Mouse (Mus musculus): ENCODE results near the gene Scyl2.
"Not testable (repeated sequence)": the region's sequence is repeated elsewhere in the genome, so short reads cannot be mapped to it uniquely, and the experiment has no call there.

Gene Scyl2

DNA sequence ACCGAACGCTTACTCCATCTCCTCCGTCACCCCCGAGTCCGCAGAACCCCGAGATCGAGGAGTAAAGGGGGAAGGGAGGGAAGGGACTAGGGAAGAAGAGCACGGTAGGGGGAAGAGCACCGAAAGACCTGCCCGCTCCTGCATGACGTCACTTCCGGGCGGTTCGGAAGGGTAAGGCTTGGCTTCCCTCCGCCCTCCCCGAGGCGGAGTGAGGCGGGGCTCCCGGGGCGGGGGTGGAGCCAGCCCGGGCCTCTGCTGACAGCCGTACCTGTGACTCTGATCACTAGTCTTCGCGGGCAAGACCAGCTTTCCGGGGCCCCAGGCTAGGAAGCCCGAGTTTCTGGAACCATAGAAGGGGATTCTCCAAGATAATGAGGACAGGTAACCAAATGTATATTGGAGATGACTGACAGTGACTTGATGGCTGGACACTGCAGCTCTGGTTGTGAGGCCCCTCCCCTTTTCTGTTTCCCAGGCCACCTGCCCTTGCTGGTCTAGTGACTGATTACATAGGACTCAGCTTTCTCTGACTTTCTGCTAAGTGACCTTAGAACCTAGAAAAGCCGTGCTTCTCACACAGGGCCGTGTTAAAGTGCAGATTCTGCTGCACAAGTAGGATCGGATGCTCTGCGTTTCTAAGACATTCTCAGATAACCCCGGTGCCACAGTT is at the start of gene Scyl2:
Scyl2 (minus strand) TSS at position 147 of the 670 bp plus-strand sequence.
- DNase-seq (ENCODE audit: low spot score) = peak; percentile 88

DNA sequence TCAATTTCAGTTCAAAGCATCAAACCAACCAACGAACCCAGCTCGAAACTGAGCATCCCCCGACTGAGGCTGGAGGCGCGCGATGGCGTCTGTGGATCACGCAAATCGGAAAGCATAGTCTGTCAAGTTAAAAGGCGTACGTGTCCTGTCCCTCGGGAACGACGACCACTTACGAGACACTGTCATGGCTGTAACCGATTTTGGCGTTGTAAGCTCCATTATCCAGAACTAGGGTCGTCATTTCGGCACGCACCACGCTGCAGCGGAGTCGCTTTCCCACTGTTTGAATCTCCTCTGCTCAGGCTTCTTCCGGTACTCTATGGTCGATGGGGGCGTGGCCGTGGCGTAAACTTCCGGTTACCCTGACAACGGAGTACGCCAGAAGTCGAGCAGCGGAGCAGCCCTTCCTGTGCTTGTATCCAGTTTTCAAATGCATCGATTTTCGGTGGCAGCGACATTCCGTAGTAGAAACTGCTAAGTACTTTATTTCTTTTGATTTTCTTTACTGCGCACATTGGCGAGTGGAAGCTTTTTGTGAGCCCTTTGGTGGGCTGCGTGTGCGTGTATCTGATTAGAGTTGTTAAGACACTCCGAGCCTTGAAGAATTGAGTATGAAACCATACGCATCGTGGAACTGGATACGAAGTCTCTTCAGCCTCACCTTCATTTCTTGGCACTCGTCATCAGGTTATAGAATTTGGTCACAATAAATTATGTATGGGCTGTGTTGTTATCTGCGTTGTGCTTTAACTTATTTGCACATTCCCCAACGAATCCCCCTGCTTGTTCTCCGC is 46.1 kb upstream of the Scyl2 start, which contains the start of gene Actr6:
Actr6 (minus strand) TSS at position 295 of the 794 bp plus-strand sequence.
- peak; percentile 87 for DNase-seq (ENCODE audit: low spot score)

DNA sequence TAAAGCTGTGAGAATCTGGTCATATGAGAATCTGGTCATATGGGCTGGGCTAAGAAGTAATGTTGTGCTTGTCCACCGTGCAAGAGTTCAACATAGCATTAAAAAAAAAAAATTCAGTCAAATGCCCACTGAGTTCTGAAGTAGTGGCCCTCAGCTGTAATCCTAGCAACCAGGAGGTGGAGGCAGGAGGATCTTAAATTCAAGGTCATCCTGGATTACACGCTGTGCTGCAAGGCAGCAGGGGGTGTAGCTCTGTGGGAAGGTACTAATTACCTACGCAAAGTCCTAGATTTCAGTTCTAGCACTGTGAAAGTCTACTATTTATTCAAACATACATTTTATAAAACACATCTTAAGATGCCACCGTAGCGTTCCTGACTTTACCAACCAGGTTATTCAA is 45.3 kb upstream of the Scyl2 start:
- no peak for DNase-seq (ENCODE audit: low spot score)

DNA sequence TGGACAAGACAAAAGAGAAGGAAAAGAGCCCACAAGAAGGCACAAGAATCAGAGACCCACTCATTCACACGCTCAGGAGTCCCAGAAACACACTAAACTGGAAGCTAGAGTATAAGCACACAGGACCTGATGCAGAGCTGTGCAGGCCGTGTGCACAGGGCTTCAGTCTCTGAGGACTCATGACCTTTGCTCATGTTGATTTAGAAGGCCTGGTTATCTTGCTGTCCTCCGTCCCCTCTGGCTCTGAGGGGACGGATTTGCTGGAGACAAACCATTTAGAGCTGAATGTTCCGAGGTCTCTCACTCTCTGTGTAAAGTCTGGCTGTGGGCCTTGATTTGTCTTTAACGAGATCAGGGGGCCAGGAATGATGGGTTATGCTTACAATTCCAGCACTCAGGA is 44.3 kb upstream of the Scyl2 start:
- no peak for DNase-seq (ENCODE audit: low spot score)

- DNase-seq (ENCODE audit: low spot score) = no peak
These were observed 36.4 kb upstream of the Scyl2 start for GRCm38 (mm10) chr10:89722247-89723195.

DNA sequence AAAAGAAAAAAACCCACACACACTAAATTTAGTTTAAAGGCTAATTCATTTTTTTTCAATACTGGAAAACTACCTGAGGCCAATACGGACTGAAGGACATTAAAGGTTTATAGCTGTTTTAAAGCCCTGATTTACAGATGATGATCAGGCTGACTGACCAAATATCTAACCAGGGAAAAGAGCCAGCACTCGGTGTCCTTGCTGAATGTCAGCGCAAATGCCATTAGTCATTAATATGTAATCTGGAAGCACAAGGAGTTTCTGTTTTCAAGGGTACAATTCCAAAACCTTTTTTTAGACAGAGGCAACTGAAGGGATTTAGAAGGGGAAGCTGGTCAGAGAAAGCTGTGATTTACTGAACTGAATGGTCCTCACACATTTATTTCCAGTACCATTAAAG is 34.7 kb upstream of the Scyl2 start:
- DNase-seq (ENCODE audit: low spot score) = no peak

- no peak for DNase-seq (ENCODE audit: low spot score)
These were observed 34.2 kb upstream of the Scyl2 start for GRCm38 (mm10) chr10:89720252-89720651.

GRCm38 (mm10) chr10:89714910-89715309 is 28.8 kb upstream of the Scyl2 start:
- DNase-seq (ENCODE audit: low spot score) = no peak

DNA sequence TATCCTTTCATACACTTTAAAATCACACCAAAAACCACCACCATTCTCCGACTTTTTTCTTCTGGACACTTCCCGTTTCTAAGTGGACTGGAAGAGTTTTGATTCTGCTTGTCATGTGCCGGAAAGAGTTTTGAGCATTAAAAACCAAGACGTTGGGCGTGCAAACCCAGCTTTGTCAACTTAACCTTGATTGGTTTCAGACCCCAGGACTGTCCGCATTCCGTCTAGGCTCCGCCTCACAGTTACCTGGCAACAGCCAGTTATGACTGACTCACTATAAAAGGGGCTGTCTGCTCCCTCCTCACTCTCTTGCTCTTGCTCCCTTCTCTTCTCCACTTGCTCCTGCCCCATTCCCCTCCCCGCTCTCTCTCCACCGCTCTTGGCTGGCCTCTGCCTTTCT is 22.6 kb upstream of the Scyl2 start:
- no peak for DNase-seq (ENCODE audit: low spot score)

DNA sequence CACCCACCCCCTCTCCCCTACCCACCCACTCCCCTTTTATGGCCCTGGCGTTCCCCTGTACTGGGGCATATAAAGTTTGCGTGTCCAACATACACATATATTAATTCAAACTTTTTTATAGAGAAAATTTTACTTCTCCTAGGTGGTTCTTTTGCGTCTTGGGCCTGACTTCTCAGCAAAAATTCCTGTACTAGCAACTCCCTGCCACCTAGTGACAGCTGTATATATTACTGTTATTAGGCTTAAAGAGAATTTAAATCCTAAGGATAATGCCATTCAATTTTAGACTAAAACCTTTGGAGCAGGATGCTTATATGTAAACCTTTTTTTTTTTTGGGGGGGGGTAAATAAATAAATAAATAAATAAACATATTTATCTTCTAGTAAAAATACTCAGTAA is 21.3 kb upstream of the Scyl2 start:
- no peak for DNase-seq (ENCODE audit: low spot score)

GRCm38 (mm10) chr10:89703042-89703441 is 17.0 kb upstream of the Scyl2 start:
- DNase-seq (ENCODE audit: low spot score) = no peak

DNA sequence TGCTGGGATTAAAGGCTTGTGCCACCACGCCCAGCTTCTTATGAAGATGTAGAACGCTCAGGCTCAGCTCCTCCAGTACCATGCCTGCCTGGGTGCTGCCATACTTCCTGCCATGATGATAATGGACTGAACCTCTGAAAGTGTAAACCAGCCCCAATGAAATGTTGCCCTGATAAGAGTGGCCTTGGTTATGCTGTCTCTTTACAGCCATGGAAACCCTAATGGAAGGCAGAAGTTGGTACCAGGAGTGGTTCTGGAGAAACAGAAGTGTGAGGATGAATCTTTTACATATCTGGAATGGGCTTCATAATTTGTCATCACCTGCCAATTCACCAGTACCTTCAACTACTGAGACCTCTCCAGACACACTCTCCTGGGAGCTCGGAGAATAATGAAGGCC is 11.9 kb upstream of the Scyl2 start:
- DNase-seq (ENCODE audit: low spot score) = no peak

- not testable (repeated sequence) for DNase-seq (ENCODE audit: low spot score)
These were observed 10.2 kb upstream of the Scyl2 start for GRCm38 (mm10) chr10:89696270-89696669.

- no peak for DNase-seq (ENCODE audit: low spot score)
These were observed 9.3 kb upstream of the Scyl2 start for GRCm38 (mm10) chr10:89695194-89695911.

- DNase-seq (ENCODE audit: low spot score) = no peak
These were observed 3.9 kb upstream of the Scyl2 start for GRCm38 (mm10) chr10:89690021-89690420.

DNA sequence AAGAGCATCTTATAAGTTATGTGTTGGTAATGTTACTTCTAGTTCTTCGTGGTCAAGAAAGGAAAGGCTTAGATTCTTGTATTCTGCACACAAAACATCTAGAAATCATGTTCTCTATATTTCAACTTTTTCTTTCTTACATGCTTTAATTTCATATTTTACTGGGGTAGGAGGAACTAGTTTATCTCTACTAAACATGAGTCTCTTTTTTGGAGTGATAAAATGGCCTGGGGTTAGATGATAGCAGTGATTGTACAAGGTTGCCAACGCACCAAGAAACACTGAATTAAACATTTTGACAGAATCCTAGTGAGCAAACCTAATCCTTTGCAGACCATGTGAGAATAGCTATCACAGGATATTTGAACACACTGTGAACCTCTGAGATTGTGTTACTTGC is 1.4 kb upstream of the Scyl2 start:
- DNase-seq (ENCODE audit: low spot score) = no peak

DNA sequence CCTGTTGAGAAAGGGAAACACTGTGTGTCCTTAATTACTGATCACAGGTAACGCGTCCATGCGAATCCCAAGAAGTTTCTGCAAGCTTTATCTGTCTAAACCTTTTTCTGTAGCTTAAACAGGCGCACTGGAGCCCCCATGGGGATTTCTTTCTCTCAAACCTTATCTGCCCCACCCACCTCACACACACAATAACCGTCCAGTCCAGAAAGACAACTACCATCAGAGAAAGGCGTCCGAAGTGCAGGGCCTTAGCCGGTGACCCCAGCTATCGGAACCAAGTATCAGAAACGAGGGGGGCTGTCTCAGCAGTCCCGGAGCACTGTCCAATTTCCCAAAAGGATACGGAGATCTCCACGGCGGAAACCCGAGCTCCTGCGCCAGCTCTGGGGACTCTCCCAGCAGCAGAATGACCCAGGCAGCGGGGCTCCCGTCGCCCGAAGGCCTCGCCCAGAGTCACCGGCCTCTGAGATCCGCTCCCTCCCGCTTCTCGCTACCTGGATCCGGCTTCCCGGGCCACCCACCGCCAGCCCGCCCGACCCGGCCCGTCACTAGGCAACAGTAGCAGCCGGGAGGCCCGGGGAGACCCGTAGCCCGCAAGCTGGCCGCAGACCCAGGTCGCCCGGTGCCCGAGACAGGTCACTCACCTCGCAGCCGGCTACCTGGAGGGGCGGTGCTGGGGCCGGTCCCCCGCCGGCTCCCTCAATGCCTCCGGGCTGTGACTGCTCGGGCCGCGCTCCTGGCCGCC is 520 bp downstream of the Scyl2 start:
- DNase-seq (ENCODE audit: low spot score) = no peak

GRCm38 (mm10) chr10:89682961-89683360 is 3.1 kb downstream of the Scyl2 start:
- no peak for DNase-seq (ENCODE audit: low spot score)

- DNase-seq (ENCODE audit: low spot score) = no peak
These were observed 3.9 kb downstream of the Scyl2 start for GRCm38 (mm10) chr10:89682157-89682556.

- no peak for DNase-seq (ENCODE audit: low spot score)
These were observed 4.4 kb downstream of the Scyl2 start for GRCm38 (mm10) chr10:89681706-89682105.

GRCm38 (mm10) chr10:89680517-89680916 is 5.6 kb downstream of the Scyl2 start:
- DNase-seq (ENCODE audit: low spot score) = no peak
